Mouse (Mus musculus) neural tube, embryonic 12.5 days (tissue): ENCODE data around the gene Pcif1. TPM values are rescaled to one million over a fixed set of nuclear protein-coding genes. Genes with fewer than 3 reads are reported as not detected.

ENCODE experiments used
- ATAC-seq: fragments of 200-750 bp; cut with Nextera tagmentation; 2 replicates; pipeline ENCODE4 v1.8.0; 2017; ENCODE audit warnings: low read depth, mild to moderate bottlenecking, moderate TSS enrichment, moderate library complexity; ENCODE audit not compliant: low FRiP score
- H3K27ac ChIP-seq: fragments of 300-500 bp; sonication (generic); 2 replicates; pipeline ENCODE4 v1.5.1; 2016
- H3K27me3 ChIP-seq: fragments of 300-500 bp; sonication (generic); replicated peaks from 2 replicates; pipeline ENCODE4 v1.6.1; 2016; ENCODE audit warnings: mild to moderate bottlenecking
- H3K36me3 ChIP-seq: fragments of 300-500 bp; sonication (generic); 2 replicates; pipeline ENCODE4 v1.6.1; 2016; ENCODE audit warnings: mild to moderate bottlenecking
- H3K4me1 ChIP-seq: fragments of 300-500 bp; sonication (generic); 2 replicates; pipeline ENCODE4 v1.6.1; 2016
- H3K4me2 ChIP-seq: fragments of 300-500 bp; sonication (generic); replicated peaks from 2 replicates; pipeline ENCODE4 v1.6.1; 2016; ENCODE audit warnings: mild to moderate bottlenecking
- H3K4me3 ChIP-seq: fragments of 300-500 bp; sonication (generic); 2 replicates; pipeline ENCODE4 v1.5.1; 2016
- H3K9ac ChIP-seq: fragments of 300-500 bp; sonication (generic); 2 replicates; pipeline ENCODE4 v1.6.1; 2016; ENCODE audit warnings: mild to moderate bottlenecking
- H3K9me3 ChIP-seq: fragments of 300-500 bp; sonication (generic); 2 replicates; pipeline ENCODE4 v1.6.1; 2016; ENCODE audit warnings: mild to moderate bottlenecking
- WGBS: fragments of 180-500 bp; shearing (Covaris S2); methylation state at CpG from one replicate; pipeline ENCODE4 v1.1.7; 2016; 5-methylcytosine and 5-hydroxymethylcytosine counted together
- polyA plus RNA-seq: library from polyadenylated mRNA; unstranded; fragments of >200 nt; fragmentation: Nextera tagmentation; extraction: Ambion mirVana; gene quantifications from 2 replicates; pipeline ENCODE4 v1.2.1, GENCODE M21; 2016

Gene Pcif1
- polyA plus RNA-seq, 1 experiment from 2014 or later, result 83.4 TPM

DNA sequence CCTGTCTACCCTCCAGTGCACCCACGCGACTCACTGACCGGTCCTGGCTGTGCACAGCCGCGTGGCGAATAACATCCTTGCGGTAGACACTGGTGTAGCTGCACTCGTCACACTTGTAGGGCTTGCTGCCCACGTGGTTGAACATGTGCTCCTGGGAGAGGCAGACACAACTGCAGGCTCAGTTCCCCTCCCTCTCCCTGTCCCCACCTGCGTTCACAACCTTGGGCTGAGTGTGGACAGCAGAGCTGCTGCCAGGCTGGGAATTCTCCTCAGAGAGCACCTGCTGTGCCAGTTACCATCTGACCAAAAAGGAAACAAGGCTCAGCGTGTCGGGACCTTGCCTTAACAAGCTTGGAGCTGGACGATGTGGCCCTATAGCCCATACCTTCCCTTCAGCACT is 22.3 kb downstream of the Pcif1 start:
- peaks cover 100% of the 10 kb centered on the region for H3K36me3 ChIP-seq

DNA sequence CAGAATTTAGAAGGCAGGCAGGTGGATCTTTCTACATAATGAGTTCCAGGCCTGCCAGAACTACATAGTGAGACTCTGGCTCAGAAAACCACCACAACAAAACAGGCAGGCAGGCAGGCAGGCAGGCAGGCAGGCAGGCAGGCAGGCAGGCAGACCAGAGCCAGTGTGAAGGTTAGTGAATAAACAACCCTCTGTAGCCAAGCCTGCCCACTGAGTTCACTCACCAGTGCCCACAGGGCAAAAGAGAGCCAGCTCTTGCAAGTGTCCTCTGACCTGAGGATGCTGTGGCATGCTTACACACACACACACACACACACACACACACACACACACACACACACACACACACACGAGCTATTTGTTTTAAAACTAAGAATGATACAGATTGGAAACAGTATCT is 24.4 kb downstream of the Pcif1 start:
- Histone ChIP-seq H3K9ac (no peak overlapping the region), H3K4me3 (no peak overlapping the region), H3K27me3 (no peaks in the 10 kb centered on the region), H3K27ac (no peak overlapping the region), H3K36me3 (peaks cover 100% of the 10 kb centered on the region), H3K4me1 (no peaks in the 10 kb centered on the region), H3K9me3 (peaks cover 7% of the 10 kb centered on the region; the same call in 1 of the 2 replicates), H3K4me2 (no peak overlapping the region)
- ATAC-seq, result no peak
- WGBS, result 83% methylated on average over 1 of the region's 1 CpGs

More for the DNA sequence above, 22.3 kb downstream of the Pcif1 start:
- no peak for ATAC-seq
- H3K9ac ChIP-seq, result no peak overlapping the region
- H3K27me3 ChIP-seq, result no peaks in the 10 kb centered on the region
- H3K9me3 ChIP-seq, result peaks cover 4% of the 10 kb centered on the region; the same call in 1 of the 2 replicates
- H3K4me2 ChIP-seq, result no peak overlapping the region
- 95% methylated on average over 13 of the region's 13 CpGs for WGBS
- H3K27ac ChIP-seq, result no peak overlapping the region
- H3K4me3 ChIP-seq, result no peak overlapping the region
- no peaks in the 10 kb centered on the region for H3K4me1 ChIP-seq

DNA sequence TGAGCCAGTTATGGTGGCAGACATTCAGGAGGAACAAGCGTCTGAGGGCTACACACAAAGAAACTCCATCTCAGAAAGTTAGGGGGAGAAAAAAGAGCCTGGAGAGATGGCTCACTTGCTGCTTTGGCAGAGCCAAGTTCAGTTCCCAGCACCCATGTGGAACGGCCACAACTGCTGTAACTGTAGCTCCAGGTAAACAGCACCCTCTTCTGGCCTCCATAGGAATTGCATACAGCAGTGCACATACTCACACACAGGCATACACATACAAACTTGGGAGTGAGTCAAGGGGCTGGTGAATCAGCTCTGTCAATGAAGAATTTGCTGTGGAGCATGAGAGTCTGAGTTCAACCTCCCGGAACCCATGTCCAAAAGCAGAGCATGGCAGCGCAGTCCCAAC is 27.0 kb downstream of the Pcif1 start:
- Histone ChIP-seq H3K27ac (no peak overlapping the region), H3K9me3 (peaks cover 7% of the 10 kb centered on the region; the same call in 1 of the 2 replicates), H3K27me3 (no peaks in the 10 kb centered on the region), H3K4me3 (no peak overlapping the region), H3K9ac (no peak overlapping the region), H3K36me3 (peaks cover 85% of the 10 kb centered on the region), H3K4me1 (peaks cover 18% of the 10 kb centered on the region), H3K4me2 (no peak overlapping the region)
- WGBS, result 97% methylated on average over 4 of the region's 4 CpGs
- ATAC-seq, result no peak

DNA sequence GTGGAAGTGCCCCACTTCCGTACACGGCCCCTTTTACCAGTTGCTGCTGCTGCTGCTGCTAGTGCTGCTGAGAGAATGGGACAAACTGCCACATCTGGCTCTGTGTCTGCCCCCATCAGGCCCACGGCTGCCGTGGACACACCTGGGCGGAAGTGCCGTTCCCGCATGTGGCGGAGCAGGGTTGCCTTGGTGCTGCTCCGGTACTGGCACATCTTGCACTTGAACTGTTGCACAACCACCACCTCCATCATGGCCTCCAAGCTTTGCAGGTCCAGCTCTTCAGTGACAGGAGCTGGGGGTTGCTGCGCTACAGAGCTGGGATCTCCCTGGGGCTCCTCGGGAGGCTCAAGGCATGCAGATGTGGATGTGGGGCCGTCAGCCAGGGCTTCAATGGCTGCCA is 28.4 kb downstream of the Pcif1 start:
- 98% methylated on average over 12 of the region's 12 CpGs for WGBS

DNA sequence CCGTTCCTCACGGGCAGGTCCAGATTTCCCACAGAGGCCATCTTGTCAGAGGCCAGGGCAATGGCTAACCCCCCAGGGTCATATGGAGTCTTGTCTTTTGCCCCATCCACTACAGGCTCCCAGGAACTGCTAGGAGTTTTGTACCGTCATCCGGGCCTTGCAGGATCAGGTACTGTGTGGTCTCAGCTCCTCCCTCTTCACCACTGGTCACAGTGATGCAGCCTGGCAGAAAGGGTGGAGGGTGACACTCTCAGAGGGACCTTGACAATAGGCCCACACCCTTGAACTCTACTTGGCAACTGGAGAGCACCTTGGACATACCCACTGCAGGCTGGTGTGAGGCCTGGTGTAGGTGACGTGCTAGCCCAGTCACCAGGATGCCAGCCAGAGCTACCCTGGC is 28.9 kb downstream of the Pcif1 start:
- Histone ChIP-seq H3K9me3 (peaks cover 7% of the 10 kb centered on the region; the same call in 1 of the 2 replicates), H3K4me2 (no peak overlapping the region), H3K4me3 (no peak overlapping the region), H3K27ac (no peak overlapping the region), H3K27me3 (no peaks in the 10 kb centered on the region), H3K9ac (no peak overlapping the region), H3K4me1 (peaks cover 25% of the 10 kb centered on the region), H3K36me3 (peaks cover 66% of the 10 kb centered on the region)
- 95% methylated on average over 5 of the region's 5 CpGs for WGBS
- no peak for ATAC-seq

More for the DNA sequence above, 28.4 kb downstream of the Pcif1 start:
- H3K27ac ChIP-seq, result no peak overlapping the region
- peaks cover 7% of the 10 kb centered on the region; the same call in 1 of the 2 replicates for H3K9me3 ChIP-seq
- H3K4me1 ChIP-seq, result peaks cover 25% of the 10 kb centered on the region
- H3K36me3 ChIP-seq, result peaks cover 71% of the 10 kb centered on the region
- H3K4me2 ChIP-seq, result no peak overlapping the region
- no peak overlapping the region for H3K9ac ChIP-seq
- no peak overlapping the region for H3K4me3 ChIP-seq
- no peak for ATAC-seq
- no peaks in the 10 kb centered on the region for H3K27me3 ChIP-seq

DNA sequence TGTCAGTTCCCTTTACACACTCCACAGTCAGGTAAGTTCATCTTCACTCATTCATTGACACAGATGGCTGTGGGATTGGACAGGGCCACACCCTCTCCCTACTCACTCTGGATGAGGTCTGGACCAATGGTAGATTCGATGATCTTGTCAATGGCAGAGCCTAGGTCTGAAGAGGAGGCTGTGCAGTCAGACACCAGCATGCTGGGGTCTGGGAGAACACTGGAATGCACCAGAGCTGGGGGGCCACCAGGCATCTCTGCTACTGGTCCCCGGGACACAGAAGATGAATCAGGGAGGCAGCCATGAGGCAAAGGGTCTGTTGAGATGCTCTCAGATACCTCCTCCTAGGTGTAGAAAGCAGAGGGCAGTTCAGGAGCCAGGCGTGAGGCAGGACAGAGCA is 30.0 kb downstream of the Pcif1 start:
- Histone ChIP-seq H3K9me3 (peaks cover 7% of the 10 kb centered on the region; the same call in 1 of the 2 replicates), H3K4me3 (no peak overlapping the region), H3K4me2 (peak overlapping the region; percentile 90; the same call in 1 of the 2 replicates), H3K36me3 (peaks cover 55% of the 10 kb centered on the region), H3K4me1 (peaks cover 25% of the 10 kb centered on the region), H3K27me3 (no peaks in the 10 kb centered on the region), H3K9ac (no peak overlapping the region), H3K27ac (no peak overlapping the region)
- 92% methylated on average over 3 of the region's 3 CpGs for WGBS
- ATAC-seq, result no peak

DNA sequence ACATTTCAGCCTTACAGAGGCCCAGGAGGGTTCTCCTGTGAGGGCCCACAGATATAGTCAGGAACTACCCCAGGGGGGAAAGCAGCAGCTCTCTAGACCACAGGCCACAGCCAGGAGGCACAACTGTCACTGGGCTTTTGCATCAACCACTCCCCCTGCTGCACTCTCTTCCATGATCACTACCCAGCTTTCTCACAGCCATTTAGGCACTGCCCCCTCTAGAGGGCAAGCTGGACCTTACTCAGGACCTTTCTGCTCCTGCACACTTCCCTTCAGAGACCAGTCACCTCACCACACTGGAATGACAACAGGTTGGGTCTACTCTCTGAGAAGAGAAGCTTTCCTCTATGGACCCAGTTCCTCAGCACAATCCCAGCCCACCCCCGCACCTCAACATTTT is 30.4 kb downstream of the Pcif1 start:
- peaks cover 25% of the 10 kb centered on the region for H3K4me1 ChIP-seq
- peak overlapping the region; percentile 90 for H3K4me2 ChIP-seq
- peaks cover 50% of the 10 kb centered on the region for H3K36me3 ChIP-seq
- peaks cover 7% of the 10 kb centered on the region; the same call in 1 of the 2 replicates for H3K9me3 ChIP-seq
- no peak for ATAC-seq
- WGBS, result 100% methylated on average over 1 of the region's 1 CpGs
- no peaks in the 10 kb centered on the region for H3K27me3 ChIP-seq
- H3K9ac ChIP-seq, result peak overlapping the region; percentile 90; the same call in 1 of the 2 replicates
- H3K27ac ChIP-seq, result no peak overlapping the region
- H3K4me3 ChIP-seq, result 0 out of 2 replicates have a peak overlapping the region, but pooled peaks have one; percentile 74

DNA sequence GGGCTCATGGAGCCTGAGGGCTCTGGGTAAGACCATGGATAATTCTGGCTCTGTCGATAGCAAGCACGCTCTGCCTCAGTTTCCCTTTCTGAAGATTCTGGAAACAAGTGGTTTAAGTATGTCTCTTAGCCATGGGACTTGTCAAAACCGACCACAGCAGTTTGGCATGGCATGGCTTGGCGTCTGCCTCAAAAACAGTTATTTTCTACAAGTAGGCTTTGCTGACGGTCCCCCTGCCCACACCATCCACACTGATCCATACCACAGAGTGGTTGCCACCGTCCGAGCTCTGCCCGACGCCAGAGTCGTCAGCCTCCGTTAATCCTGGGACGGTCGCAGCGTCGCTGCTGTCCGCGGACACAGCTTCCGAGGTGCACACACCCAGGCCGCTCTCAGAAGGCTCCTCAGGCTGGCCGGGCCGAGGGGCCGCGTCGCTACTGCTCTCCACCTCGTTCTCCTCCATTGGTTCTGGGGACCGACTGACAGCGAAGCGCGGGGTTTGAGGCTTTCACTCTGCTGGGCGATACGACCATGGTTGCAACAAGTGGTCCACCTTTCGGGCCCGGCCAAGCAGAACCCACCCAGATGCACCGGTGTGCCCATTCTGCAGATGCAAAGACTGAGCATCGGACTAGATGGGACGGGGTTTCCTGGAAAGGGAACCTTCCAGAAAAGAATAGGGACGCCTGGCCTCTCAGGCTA is 31.4 kb downstream of the Pcif1 start:
- Histone ChIP-seq H3K36me3 (peaks cover 41% of the 10 kb centered on the region), H3K4me2 (peak overlapping the region; percentile 90), H3K9ac (peak overlapping the region; percentile 90), H3K27ac (peak overlapping the region; percentile 96; the same call in 1 of the 2 replicates), H3K4me3 (peak overlapping the region; percentile 74), H3K4me1 (peaks cover 25% of the 10 kb centered on the region), H3K27me3 (no peaks in the 10 kb centered on the region), H3K9me3 (peaks cover 7% of the 10 kb centered on the region; the same call in 1 of the 2 replicates)
- 8% methylated on average over 37 of the region's 37 CpGs for WGBS
- peak; percentile 2 for ATAC-seq

DNA sequence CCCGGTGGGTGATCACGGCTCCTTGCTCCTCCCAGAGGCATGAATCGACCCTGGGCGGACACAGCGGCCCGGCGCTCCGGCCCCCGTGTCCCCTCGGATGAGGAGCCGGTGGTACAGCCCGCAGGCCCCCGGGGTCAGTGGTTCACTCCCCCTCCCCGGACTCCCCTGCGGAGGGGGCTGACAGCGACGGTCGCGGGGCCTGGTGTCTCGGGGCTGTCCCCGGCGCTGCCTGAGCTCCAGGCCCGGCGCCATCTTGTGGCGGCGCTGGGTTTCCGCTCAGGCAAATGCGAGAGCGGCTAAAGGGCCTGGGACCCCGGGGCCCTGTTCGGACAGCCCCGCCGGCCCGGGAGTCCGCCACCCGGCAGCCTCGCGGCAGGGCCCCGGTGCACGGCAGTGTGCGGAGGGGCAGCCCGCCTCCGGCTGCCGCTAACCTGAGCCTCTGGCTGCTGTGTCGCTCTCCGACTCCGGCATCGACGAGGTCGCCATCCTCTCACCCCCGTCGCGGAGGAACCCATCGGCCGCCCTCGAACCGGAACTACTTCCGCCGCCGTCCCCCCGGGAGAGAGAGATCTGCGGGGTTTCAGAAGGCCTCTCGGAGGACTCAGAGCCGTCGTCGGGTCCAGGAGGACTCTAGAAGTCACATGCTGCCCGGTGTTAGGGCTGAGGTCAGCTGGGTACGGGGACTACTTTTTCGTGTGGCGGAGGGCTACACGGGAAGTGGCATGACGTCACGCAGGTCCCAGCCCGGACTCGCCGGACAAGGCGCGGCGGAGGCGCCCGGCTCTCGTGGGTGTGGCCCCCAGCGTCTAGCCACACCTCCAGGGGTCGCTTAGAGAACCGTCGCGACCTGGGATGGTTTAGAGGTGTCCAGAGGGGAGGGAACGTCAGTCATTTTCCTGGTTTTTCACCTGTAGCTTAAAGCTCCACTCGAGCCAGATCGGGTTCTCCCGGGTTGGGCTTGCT is 32.3 kb downstream of the Pcif1 start, which contains the start of gene Zfp335:
Gene Zfp335 (minus strand): TSS at position 672 of the 963 bp plus-strand sequence.
- H3K4me3 ChIP-seq, result peak within 1 kb of the TSS; percentile 74
- peak within 1 kb of the TSS; percentile 90 for H3K4me2 ChIP-seq
- under 1% methylated on average over 91 of the region's 91 CpGs for WGBS
- peaks cover 32% of the 10 kb centered on the region for H3K36me3 ChIP-seq
- H3K27me3 ChIP-seq, result no peaks in the 10 kb centered on the region
- H3K9me3 ChIP-seq, result peaks cover 3% of the 10 kb centered on the region; the same call in 1 of the 2 replicates
- H3K27ac ChIP-seq, result peak within 1 kb of the TSS; percentile 96
- peak within 1 kb of the TSS; percentile 90 for H3K9ac ChIP-seq
- peak; percentile 89 for ATAC-seq
- peaks cover 25% of the 10 kb centered on the region for H3K4me1 ChIP-seq

DNA sequence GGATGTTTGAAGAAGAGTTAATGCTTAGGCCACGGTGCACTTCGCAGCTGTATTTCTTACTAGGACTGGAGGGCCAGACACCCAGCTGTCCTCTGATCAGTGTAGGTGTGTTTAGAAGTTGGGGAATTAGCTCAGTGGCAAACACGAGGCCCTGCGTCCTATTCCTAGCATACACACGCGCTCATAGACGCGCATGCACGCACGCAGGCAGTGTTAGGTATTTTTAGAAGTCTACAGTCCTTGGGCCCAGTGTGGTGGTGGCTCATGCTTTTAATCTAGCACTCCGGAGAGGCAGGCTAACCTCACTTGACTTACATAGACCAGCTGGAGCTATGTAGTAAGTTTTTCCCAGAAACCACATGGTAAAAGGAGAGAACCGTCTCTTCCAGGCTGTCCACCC is 33.0 kb downstream of the Pcif1 start:
- Histone ChIP-seq H3K9ac (peak overlapping the region; percentile 90), H3K4me1 (peaks cover 25% of the 10 kb centered on the region), H3K4me3 (peak overlapping the region; percentile 74), H3K27me3 (no peaks in the 10 kb centered on the region), H3K36me3 (peaks cover 24% of the 10 kb centered on the region), H3K4me2 (peak overlapping the region; percentile 90), H3K27ac (peak overlapping the region; percentile 96), H3K9me3 (no peaks in the 10 kb centered on the region)
- ATAC-seq, result 0 out of 2 replicates have a peak, but pooled peaks have one; percentile 1
- 24% methylated on average over 12 of the region's 12 CpGs for WGBS

DNA sequence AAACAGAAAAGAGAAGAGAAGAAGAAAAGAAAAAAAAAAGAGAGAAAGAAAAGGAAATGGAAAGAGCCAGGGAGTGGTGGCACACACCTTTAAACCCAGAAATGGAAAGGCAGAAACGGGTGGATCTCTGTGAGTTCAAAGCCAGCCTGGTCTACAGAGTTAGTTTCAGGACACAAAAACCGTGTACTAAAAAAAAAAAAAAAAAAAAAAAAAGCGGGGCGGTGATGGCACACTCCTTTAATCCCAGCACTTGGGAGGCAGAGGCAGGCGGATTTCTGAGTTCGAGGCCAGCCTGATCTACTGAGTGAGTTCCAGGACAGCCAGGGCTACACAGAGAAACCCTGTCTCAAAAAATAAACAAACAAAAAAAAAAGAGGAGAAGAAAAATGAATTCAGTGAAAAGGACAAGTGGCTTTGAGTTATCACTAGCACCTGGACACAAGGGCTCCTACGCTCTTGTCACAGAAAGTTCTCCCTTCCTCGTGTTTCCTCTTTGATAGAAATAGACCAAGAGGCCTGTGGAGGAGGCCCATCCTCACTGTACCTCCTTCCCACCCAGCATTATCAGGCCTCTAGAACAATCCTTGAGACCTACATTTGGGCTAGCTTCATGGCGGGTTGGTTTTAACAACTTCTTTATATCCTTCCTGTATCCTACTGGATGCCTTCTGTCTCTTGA is 33.8 kb downstream of the Pcif1 start:
- Histone ChIP-seq H3K9ac (no peak overlapping the region), H3K27me3 (no peaks in the 10 kb centered on the region), H3K4me3 (peak overlapping the region; percentile 74; the same call in 1 of the 2 replicates), H3K4me1 (peaks cover 25% of the 10 kb centered on the region), H3K4me2 (peak overlapping the region; percentile 90; the same call in 1 of the 2 replicates), H3K27ac (no peak overlapping the region), H3K36me3 (peaks cover 17% of the 10 kb centered on the region), H3K9me3 (no peaks in the 10 kb centered on the region)
- ATAC-seq, result no peak
- 92% methylated on average over 8 of the region's 9 CpGs for WGBS
